In the genomic region with DNA sequence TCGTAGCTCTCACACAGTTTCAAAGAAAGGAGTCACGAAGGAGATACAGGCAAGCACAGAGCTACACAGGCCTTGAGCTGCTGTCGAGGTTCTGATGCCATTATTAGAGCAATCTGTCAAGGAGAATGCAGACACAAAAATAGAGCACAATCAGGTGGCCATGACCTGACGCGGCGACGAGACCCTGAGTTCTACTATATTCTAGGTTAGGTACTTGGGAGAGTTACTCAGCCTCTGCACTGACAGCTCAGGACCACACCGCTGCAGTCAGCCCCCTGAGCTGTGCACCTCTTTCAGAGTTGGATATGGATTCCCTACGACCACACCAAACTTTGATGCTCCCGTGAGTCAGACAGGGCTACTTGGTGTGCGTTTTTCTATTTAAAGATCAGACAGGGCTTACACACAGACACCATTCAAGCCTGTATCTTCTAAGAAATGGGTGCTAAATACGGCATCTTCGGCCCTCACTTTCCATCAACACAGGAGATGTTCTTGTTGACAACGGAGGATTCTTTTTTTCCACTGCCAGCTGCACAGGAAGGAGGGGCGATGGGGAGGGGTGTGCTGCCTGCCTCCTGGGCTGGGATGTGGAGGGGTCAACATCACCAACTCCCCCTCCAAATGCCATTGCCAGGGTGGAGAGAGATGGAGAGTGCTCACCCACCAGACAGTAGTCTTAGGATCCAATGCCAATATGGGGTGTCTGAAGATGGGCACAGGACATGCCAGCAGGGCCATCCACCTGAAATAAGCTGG, we compare ENCODE assay signal across 9 mouse cellular contexts.
DNase-seq lines count a peak whose midpoint lies in the region; ATAC-seq lines count a peak whose summit lies in the region.
"Had no signal": no experiment of that assay in that cellular context is flagged by ENCODE, and none has a peak within 500 bp of the region (broad histone marks: within the 10 kb centered on the region; RNA-seq: fewer than 3 reads in every experiment).

No protein-coding gene starts in this region.

- H3K4me3 ChIP-seq in heart, embryonic 12.5 days, result 0 out of 2 replicates have a peak overlapping the region, but pooled peaks have one; percentile 6
- H3K4me3 ChIP-seq in embryonic facial prominence, embryonic 10.5 days, result peak overlapping the region; percentile 42; the same call in 1 of the 2 replicates
- H3K4me3 ChIP-seq in hindbrain, embryonic 14.5 days (replicated peaks; ENCODE audit: low read length), result peak overlapping the region; percentile 29
- H3K4me3 ChIP-seq in neural tube, embryonic 15.5 days (replicated peaks), result peak overlapping the region; percentile 30

- peak overlapping the region; percentile 58 for H3K4me2 ChIP-seq in heart, embryonic 12.5 days
- peak overlapping the region; percentile 62 for H3K4me2 ChIP-seq in hindbrain, embryonic 14.5 days (replicated peaks)
- H3K4me2 ChIP-seq in neural tube, embryonic 15.5 days, result peak overlapping the region; percentile 57

- ATAC-seq in heart, embryonic 12.5 days (ENCODE audit: insufficient number of reproducible peaks, low FRiP score), result no peak
- no peak for ATAC-seq in hindbrain, embryonic 14.5 days (ENCODE audit: low FRiP score)
- ATAC-seq in neural tube, embryonic 15.5 days (ENCODE audit: low FRiP score), result no peak

- no peaks in the 10 kb centered on the region for H3K27me3 ChIP-seq in heart, embryonic 12.5 days (replicated peaks)
- H3K27me3 ChIP-seq in embryonic facial prominence, embryonic 10.5 days (replicated peaks; ENCODE audit: low read depth, poor library complexity, severe bottlenecking), result peaks cover 42% of the 10 kb centered on the region
- no peaks in the 10 kb centered on the region for H3K27me3 ChIP-seq in hindbrain, embryonic 14.5 days (ENCODE audit: control insufficient read depth, insufficient read depth, low read length)
- no peaks in the 10 kb centered on the region for H3K27me3 ChIP-seq in neural tube, embryonic 15.5 days (replicated peaks)

- H3K36me3 ChIP-seq in heart, embryonic 12.5 days, result no peaks in the 10 kb centered on the region
- no peaks in the 10 kb centered on the region for H3K36me3 ChIP-seq in embryonic facial prominence, embryonic 10.5 days (replicated peaks)
- no peaks in the 10 kb centered on the region for H3K36me3 ChIP-seq in hindbrain, embryonic 14.5 days (replicated peaks; ENCODE audit: control insufficient read depth, insufficient read depth)
- no peaks in the 10 kb centered on the region for H3K36me3 ChIP-seq in neural tube, embryonic 15.5 days

- 39% methylated on average over 15 of the region's 15 CpGs for WGBS in heart, embryonic 12.5 days
- 61% methylated on average over 15 of the region's 15 CpGs for WGBS in embryonic facial prominence, embryonic 10.5 days
- WGBS in hindbrain, embryonic 14.5 days, result 46% methylated on average over 15 of the region's 15 CpGs
- 50% methylated on average over 15 of the region's 15 CpGs for WGBS in neural tube, embryonic 15.5 days

- DNase-seq in heart, adult 9 months (ENCODE audit: low spot score in 2 of 2), result no peak
- no peak for DNase-seq in embryonic facial prominence, embryonic 10.5 days (ENCODE audit: low spot score)
- DNase-seq in hindbrain, embryonic 14.5 days (ENCODE audit: low spot score), result no peak
- no peak for DNase-seq in right cerebral cortex, postnatal 25 days
- no peak for DNase-seq in gastrocnemius, postnatal 4 days (ENCODE audit: low spot score in 2 of 2)
- no peak for DNase-seq in layer of hippocampus, postnatal 36 days
- DNase-seq: liver had no signal

- H3K9me3 ChIP-seq in heart, embryonic 12.5 days (replicated peaks), result no peaks in the 10 kb centered on the region
- no peaks in the 10 kb centered on the region for H3K9me3 ChIP-seq in embryonic facial prominence, embryonic 10.5 days
- no peaks in the 10 kb centered on the region for H3K9me3 ChIP-seq in hindbrain, embryonic 14.5 days (ENCODE audit: control insufficient read depth, low read length)
- no peaks in the 10 kb centered on the region for H3K9me3 ChIP-seq in neural tube, embryonic 15.5 days (replicated peaks)

- peaks cover 71% of the 10 kb centered on the region for H3K4me1 ChIP-seq in heart, embryonic 12.5 days (replicated peaks)
- peaks cover 45% of the 10 kb centered on the region for H3K4me1 ChIP-seq in embryonic facial prominence, embryonic 10.5 days
- peaks cover 63% of the 10 kb centered on the region for H3K4me1 ChIP-seq in hindbrain, embryonic 14.5 days (replicated peaks; ENCODE audit: control insufficient read depth, insufficient read depth, low read length)
- peaks cover 65% of the 10 kb centered on the region for H3K4me1 ChIP-seq in neural tube, embryonic 15.5 days

- peak overlapping the region; percentile 70 for H3K9ac ChIP-seq in heart, embryonic 12.5 days
- peak overlapping the region; percentile 60 for H3K9ac ChIP-seq in hindbrain, embryonic 14.5 days
- peak overlapping the region; percentile 50 for H3K9ac ChIP-seq in neural tube, embryonic 15.5 days (replicated peaks)

- H3K27ac ChIP-seq in heart, embryonic 12.5 days (ENCODE audit: poor library complexity, severe bottlenecking), result peak overlapping the region; percentile 93
- H3K27ac ChIP-seq in embryonic facial prominence, embryonic 10.5 days (replicated peaks), result peak overlapping the region; percentile 12
- peak overlapping the region; percentile 88 for H3K27ac ChIP-seq in hindbrain, embryonic 14.5 days
- peak overlapping the region; percentile 87 for H3K27ac ChIP-seq in neural tube, embryonic 15.5 days (replicated peaks)

Comparison
In these comparisons a context has a peak if more than half of its experiments do, and no peak if none do; other contexts are left out.
1. H3K27ac ChIP-seq: peak in every context shown above with its lines; median percentile 93 in heart, embryonic 12.5 days; 88 in hindbrain, embryonic 14.5 days; 87 in neural tube, embryonic 15.5 days; 12 in embryonic facial prominence, embryonic 10.5 days.